Mouse (Mus musculus) layer of hippocampus, adult 11-12 months (tissue): ENCODE measurements around the gene Ttc30b.
"Not testable (repeated sequence)": the region's sequence is repeated elsewhere in the genome, so short reads cannot be mapped to it uniquely, and the experiment has no call there.

ENCODE experiments used
- DNase-seq: peaks from one replicate; pipeline ENCODE4 v3.0.0; 2022; ENCODE audit warnings: low spot score

Gene Ttc30b

GRCm38 (mm10) chr2:75950685-75951084 lies 12.3 kb upstream of the Ttc30b start:
- DNase-seq: no peak

DNA sequence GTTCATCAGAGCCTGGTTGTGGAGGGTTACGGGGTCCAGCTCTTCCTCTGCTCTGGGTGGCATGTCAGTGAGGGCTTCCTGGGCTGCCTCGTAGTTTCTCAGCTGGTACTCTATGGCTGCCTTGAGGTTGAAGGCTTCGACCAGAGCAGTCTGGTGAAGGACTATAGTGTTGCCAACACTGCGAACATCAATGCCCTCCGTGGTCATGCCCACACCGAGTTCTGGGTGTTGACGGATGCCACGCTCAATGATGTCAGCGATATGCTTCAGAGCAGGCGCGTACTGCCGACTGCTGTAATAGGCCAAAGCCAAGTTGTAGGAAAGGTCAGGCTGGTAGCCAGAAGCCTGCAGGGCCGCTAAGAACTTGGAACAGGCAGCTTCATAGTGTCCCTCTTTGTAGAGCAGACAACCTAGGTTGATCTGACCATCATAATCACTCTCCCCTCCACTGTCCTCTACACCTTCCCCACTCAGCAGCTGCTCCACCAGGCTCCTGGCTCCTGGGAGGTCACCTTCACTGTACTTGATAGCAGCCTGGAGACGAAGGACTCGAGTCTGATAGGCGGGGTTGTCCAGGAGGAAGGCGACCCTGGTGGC lies 767 bp downstream of the Ttc30b start:
- not testable (repeated sequence) for DNase-seq

DNA sequence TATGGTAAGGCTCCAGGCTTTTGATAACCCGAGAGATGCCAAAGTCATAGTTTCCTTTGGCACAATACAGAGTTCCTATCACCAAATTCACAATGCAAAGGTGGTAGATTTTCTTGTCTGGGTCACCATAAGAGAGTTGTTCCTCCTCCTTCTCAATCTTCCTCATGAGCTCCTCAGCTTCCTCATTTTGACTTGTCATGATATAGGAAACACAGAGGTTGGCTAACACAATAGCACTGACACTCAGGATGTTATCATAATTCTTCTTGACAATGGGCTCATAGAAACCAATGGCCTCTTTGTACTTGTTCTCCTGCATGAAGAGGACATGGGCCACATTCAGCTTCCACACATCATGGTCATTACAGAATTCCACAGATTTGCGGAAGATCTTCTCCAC lies 1.7 kb downstream of the Ttc30b start:
- not testable (repeated sequence) for DNase-seq

GRCm38 (mm10) chr2:75933541-75933940 lies 4.8 kb downstream of the Ttc30b start:
- no peak for DNase-seq

DNA sequence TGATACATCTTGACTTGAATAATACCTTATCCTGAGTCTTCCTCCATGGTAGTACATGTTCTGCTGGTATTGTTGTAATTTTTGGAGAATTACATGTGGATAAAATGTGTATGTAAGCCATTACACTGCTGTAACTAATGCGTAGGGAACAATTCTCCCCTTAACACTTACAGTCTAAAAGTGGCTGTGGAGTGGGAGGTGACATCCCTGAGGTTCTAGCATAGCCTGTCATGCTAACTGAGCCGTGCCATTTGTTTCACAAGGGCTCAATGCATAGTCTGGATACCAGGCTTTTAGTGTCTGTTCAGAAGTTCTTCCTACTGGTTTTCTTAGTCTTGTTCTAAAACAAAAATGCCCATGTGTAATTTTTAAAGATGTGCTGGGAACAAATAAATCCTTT lies 7.4 kb downstream of the Ttc30b start:
- no peak for DNase-seq

DNA sequence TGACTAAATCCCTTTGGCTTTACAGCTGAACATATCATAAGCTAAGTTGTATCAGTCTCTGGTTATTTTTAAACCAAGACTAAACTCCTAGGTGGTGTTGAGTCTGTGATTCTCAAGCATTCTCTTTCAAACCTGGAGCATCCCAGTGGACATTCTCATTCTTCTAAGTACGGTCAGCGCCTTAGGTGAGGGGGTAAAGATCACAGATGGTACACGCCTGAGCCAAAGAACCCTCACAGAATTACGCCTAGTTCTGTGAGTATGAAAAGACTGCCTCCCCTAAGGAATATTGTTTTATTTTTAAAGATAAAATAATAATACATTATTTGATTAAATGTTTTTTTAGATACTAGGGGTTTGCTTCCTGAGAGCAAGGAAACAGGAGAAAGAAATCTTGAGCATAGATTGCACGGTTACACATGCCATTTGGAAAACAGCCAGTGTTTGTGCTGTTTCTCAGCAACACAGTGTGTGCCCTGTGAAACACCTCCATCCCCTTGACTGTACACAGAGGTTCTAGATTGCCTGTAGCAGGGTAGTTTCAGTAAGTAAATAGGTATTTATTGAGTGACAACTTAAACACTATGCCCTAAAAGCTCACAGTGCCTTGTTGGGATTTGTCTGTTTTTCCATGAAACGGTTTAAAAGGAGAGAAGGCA lies 8.5 kb downstream of the Ttc30b start:
- DNase-seq: no peak

- no peak for DNase-seq
Observed at GRCm38 (mm10) chr2:75929141-75929540, 9.2 kb downstream of the Ttc30b start.

DNA sequence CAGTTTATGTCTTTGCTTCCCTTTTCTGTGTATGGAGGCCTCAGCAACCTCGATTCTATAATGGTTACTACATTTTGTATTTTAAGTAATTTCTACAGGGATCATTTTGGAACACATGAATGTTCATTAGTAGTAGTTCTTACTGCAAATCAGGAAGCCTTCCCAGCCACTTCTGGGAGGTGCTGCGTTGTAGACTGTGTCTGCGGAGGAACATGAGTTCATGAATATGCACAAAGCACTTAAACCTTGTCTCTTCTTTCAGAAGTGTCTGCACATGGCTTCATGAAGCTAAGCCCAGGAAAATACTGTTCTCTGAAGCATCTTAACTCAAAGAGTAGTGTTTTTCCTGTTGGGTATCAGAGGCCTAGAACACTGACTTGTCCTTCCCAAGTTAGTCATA lies 10.4 kb downstream of the Ttc30b start:
- no peak for DNase-seq

- no peak for DNase-seq
Observed at GRCm38 (mm10) chr2:75926061-75926460, 12.3 kb downstream of the Ttc30b start.

GRCm38 (mm10) chr2:75923807-75924340 lies 14.5 kb downstream of the Ttc30b start:
- no peak for DNase-seq

GRCm38 (mm10) chr2:75915040-75915439 lies 23.3 kb downstream of the Ttc30b start:
- DNase-seq: no peak

GRCm38 (mm10) chr2:75907142-75907541 lies 31.2 kb downstream of the Ttc30b start:
- DNase-seq: no peak

- DNase-seq: no peak
Observed at GRCm38 (mm10) chr2:75901869-75902268, 36.5 kb downstream of the Ttc30b start.

GRCm38 (mm10) chr2:75900281-75900680 lies 38.1 kb downstream of the Ttc30b start:
- no peak for DNase-seq

DNA sequence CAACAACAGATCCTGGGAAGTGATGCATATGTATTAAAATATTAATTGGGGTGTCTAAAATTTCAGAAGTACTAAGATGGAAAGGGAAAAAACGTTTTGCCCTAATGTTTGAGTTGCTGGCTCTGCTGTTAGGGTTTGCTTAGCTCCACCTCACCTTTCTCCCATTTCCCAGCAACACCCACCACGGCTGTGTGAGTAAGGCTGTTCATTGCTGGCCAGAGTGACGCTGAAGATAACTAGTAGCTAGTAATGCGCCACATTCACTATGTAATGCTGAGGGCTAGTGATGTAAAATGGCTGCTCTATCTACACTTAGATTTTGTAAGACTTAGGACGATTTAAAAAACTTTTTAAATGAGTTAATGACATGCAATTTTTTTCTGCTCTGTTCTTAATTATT lies 42.7 kb downstream of the Ttc30b start:
- DNase-seq: no peak

- no peak for DNase-seq
Observed at GRCm38 (mm10) chr2:75891981-75892380, 46.4 kb downstream of the Ttc30b start.
